Mouse (Mus musculus): ENCODE results near the gene Mmp9. TPM values are rescaled to one million over a fixed set of nuclear protein-coding genes. Genes with fewer than 3 reads are reported as not detected.

Gene Mmp9
- polyA plus RNA-seq, 1 experiment from 2014 or later = 23.8 TPM

DNA sequence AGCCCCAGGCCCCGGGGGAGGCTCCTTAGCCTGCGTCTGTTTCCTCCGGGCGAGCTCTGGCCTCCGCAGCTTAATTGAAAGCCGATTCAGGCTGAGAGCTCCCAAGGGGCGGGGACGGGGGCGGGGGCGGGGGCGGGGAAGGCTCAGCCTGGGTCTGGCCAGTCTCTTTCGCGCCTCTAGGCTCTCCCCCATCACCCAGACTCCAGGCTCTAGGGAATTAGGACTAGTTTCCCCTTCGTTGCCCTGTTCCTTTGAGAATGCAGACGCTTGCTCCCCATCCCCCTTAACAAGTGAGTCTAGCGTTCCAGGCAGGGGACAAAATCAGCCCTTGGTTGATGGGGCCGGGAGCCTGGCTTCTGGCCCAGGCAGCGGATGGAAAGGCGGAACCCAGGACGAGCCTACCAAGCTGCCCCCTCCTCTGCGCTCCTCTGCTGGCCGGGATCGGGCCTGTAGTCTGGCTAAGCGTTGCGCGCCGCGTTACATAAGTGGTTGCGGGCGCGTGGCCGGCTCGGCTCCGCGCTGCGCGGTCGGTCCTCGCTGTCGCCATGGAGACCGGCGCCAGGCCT, 30.1 kb downstream of the Mmp9 start:
- Histone ChIP-seq H3K4me1 (peaks cover 54% of the 10 kb centered on the region), H3K9me3 (replicated peaks) (no peaks in the 10 kb centered on the region), H3K36me3 (no peaks in the 10 kb centered on the region), H3K4me2 (peak overlapping the region; percentile 78), H3K27ac (replicated peaks) (peak overlapping the region; percentile 28; the same call in 1 of the 2 replicates), H3K9ac (replicated peaks) (peak overlapping the region; percentile 81), H3K27me3 (replicated peaks) (peaks cover 38% of the 10 kb centered on the region), H3K4me3 (replicated peaks) (peak overlapping the region; percentile 68)
- ATAC-seq (ENCODE audit: low FRiP score) = no peak
- WGBS = under 1% methylated on average over 42 of the region's 42 CpGs

DNA sequence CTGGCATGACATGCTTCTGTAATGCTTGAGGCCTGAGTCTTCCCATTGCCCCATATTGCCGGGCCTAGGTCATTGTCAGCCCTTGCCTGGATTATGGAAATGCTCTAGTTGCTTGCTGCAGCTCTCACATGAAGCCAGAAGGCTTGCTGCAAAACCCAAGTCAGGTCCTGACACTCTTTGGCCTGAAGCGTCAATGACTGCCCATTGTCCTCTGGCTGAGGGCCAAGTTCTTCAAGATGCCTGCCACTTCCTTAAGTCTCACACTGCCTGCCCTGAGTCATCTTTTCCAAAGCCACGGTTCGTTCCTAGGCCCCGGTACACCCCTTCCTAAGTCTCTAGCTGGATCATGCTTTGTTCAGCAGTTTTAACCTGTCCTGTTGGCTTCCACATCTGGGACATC, 32.1 kb downstream of the Mmp9 start:
- Histone ChIP-seq H3K36me3 (no peaks in the 10 kb centered on the region), H3K9ac (replicated peaks) (no peak overlapping the region), H3K27ac (replicated peaks) (no peak overlapping the region), H3K4me1 (peaks cover 59% of the 10 kb centered on the region), H3K4me3 (replicated peaks) (no peak overlapping the region), H3K9me3 (replicated peaks) (no peaks in the 10 kb centered on the region), H3K4me2 (no peak overlapping the region), H3K27me3 (replicated peaks) (peaks cover 30% of the 10 kb centered on the region)
- WGBS = 79% methylated on average over 5 of the region's 5 CpGs
- ATAC-seq (ENCODE audit: low FRiP score) = no peak

DNA sequence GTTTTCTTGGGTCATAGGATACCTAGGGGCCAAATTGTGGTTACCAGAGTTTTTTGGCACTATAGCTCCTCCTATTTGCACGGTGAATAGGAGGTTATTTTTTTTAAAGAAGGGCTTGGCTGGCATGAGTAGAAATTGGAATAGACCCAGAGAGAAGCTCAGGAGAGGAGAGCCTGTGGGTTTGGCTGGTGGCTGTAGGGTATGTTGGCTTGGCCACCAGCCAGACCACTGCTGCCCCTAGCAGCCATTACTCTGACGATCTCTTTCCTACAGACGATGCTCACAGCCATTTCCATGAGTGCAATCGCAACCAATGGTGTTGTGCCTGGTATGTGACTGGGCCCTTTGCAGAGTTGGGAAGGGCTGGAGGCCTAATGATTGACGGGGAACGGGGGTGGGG, 35.0 kb downstream of the Mmp9 start:
- Histone ChIP-seq H3K27me3 (replicated peaks) (peaks cover 17% of the 10 kb centered on the region; the same call in 1 of the 2 replicates), H3K9ac (replicated peaks) (no peak overlapping the region), H3K4me3 (replicated peaks) (no peak overlapping the region), H3K36me3 (peaks cover 8% of the 10 kb centered on the region), H3K27ac (replicated peaks) (no peak overlapping the region), H3K4me1 (peaks cover 31% of the 10 kb centered on the region), H3K9me3 (replicated peaks) (no peaks in the 10 kb centered on the region), H3K4me2 (no peak overlapping the region)
- no peak for ATAC-seq (ENCODE audit: low FRiP score)
- 54% methylated on average over 6 of the region's 6 CpGs for WGBS

DNA sequence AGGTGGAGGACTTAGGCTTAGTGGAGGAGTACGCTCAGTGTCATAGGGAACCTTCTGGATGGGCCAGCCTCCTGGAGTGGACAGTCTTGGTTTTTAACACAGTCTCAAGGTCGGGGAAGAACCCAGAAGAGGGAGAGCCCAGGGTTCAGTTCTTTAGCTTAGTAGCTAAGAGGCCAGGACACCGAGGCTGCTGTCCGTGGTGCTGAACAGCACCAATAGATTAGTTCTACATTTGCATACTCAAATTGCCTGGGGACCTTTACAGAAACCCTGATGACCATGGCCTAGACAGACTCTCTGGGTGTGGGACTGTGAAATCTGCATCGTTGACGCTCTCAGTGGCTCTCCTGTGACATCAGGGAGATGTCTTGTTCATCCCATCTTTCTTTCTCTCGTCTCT, 39.2 kb downstream of the Mmp9 start:
- peaks cover 26% of the 10 kb centered on the region for H3K36me3 ChIP-seq
- peaks cover 14% of the 10 kb centered on the region; the same call in 1 of the 2 replicates for H3K4me1 ChIP-seq
- H3K4me2 ChIP-seq = no peak overlapping the region
- no peak overlapping the region for H3K9ac ChIP-seq (replicated peaks)
- no peaks in the 10 kb centered on the region for H3K27me3 ChIP-seq (replicated peaks)
- 19% methylated on average over 7 of the region's 7 CpGs for WGBS
- no peak for ATAC-seq (ENCODE audit: low FRiP score)
- no peak overlapping the region for H3K27ac ChIP-seq (replicated peaks)
- no peaks in the 10 kb centered on the region for H3K9me3 ChIP-seq (replicated peaks)
- H3K4me3 ChIP-seq (replicated peaks) = no peak overlapping the region

DNA sequence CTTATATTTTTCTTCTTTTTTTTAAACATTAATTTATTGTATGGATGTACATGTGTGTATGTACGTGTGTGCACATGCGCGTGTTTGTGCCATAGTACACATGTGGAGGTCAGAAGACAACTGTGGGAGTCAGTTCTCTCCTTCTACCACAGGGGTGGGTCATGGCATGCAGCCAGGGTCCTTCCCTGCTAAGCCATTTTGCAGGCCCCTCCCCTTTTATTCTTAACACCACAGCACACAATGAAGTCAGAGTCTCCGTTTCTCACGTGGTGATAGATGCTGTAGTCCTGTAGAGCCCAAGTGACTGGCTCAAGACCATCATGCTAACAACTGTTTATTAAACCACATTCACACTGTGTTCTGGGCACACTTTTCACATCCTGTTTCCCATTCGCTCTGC, 45.4 kb downstream of the Mmp9 start:
- Histone ChIP-seq H3K36me3 (peaks cover 41% of the 10 kb centered on the region), H3K9me3 (replicated peaks) (no peaks in the 10 kb centered on the region), H3K4me3 (replicated peaks) (no peak overlapping the region), H3K4me2 (no peak overlapping the region), H3K27me3 (replicated peaks) (no peaks in the 10 kb centered on the region), H3K27ac (replicated peaks) (no peak overlapping the region), H3K4me1 (no peaks in the 10 kb centered on the region), H3K9ac (replicated peaks) (no peak overlapping the region)
- 77% methylated on average over 6 of the region's 6 CpGs for WGBS
- no peak for ATAC-seq (ENCODE audit: low FRiP score)

DNA sequence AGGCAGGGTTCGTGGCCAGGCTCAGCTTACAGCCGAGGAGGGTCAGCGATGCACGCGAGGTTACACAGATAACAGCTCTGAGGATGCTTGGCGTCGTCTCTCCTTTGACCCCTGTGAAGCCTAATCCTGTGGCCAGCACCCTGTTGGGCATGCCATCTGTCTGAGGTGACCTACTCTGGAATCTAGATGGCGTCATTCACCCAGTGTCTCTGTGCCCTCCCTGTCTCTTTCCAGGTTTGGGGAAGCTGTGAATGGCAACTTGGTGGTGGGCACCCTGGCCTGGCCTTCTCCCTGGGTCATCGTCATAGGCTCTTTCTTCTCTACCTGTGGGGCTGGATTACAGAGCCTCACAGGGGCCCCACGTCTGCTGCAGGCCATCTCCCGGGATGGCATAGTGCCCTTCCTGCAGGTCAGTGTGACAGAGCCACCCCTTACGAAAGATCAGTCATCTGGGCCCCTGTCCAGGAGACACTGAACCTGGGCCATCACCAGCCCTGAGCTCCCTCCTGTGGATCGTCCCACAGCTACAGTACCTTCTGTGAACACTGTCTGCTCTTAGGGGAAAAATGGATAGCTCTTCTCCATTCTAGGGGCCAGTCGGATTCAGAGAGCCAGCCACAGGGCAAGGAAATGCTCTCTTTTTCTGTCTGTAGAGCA, 45.9 kb downstream of the Mmp9 start:
- H3K27ac ChIP-seq (replicated peaks) = no peak overlapping the region
- no peak overlapping the region for H3K4me2 ChIP-seq
- H3K4me1 ChIP-seq = no peaks in the 10 kb centered on the region
- no peak for ATAC-seq (ENCODE audit: low FRiP score)
- no peak overlapping the region for H3K9ac ChIP-seq (replicated peaks)
- H3K4me3 ChIP-seq (replicated peaks) = no peak overlapping the region
- peaks cover 39% of the 10 kb centered on the region for H3K36me3 ChIP-seq
- no peaks in the 10 kb centered on the region; the same call in 1 of the 2 replicates for H3K27me3 ChIP-seq (replicated peaks)
- H3K9me3 ChIP-seq (replicated peaks) = no peaks in the 10 kb centered on the region
- WGBS = 80% methylated on average over 14 of the region's 14 CpGs

DNA sequence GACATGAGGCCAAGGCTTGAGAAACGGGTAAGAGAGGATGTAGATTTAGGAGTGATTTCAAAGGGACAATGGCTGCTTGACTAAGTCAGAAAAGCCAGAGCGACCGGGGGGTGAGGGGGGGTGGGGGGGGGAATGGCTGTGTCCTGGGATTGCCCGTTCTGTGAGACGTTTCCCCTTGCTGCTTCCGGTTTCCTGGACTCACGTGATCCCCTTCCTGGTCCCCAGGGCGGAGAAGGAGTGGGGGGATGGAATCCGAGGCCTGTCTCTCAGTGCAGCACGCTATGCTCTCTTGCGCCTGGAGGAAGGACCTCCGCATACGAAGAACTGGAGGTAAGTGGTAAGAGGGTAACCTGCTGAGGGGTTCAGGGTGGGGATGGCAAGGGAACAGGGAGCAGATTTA, 48.2 kb downstream of the Mmp9 start:
- Histone ChIP-seq H3K9me3 (replicated peaks) (no peaks in the 10 kb centered on the region), H3K36me3 (peaks cover 27% of the 10 kb centered on the region), H3K4me1 (no peaks in the 10 kb centered on the region), H3K27ac (replicated peaks) (no peak overlapping the region), H3K4me3 (replicated peaks) (no peak overlapping the region), H3K27me3 (replicated peaks) (no peaks in the 10 kb centered on the region; the same call in 1 of the 2 replicates), H3K9ac (replicated peaks) (no peak overlapping the region), H3K4me2 (no peak overlapping the region)
- ATAC-seq (ENCODE audit: low FRiP score) = no peak
- WGBS = 70% methylated on average over 13 of the region's 13 CpGs

DNA sequence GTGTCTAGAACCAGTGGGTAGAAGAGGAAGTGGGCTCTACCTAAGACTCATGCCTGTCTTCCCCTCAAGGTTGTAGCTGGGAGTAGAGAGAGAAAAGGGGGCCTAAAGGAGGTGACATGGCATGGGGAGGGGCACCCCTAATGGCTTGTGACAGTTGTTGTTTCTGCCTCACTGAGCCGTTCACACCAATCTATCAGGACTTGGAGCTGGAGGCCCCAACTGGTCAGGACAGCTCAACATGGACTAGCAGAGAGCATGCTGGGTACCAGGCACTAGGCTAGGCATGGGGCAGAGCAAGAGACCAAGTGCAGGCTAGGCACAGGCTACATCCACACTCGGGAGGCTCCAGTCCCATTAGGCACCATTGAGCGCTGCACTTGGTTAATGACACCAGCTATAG, 50.5 kb downstream of the Mmp9 start:
- no peak overlapping the region for H3K9ac ChIP-seq (replicated peaks)
- H3K27ac ChIP-seq (replicated peaks) = no peak overlapping the region
- H3K4me1 ChIP-seq = peaks cover 7% of the 10 kb centered on the region; the same call in 1 of the 2 replicates
- no peak for ATAC-seq (ENCODE audit: low FRiP score)
- H3K4me3 ChIP-seq (replicated peaks) = no peak overlapping the region
- H3K27me3 ChIP-seq (replicated peaks) = no peaks in the 10 kb centered on the region; the same call in 1 of the 2 replicates
- no peak overlapping the region for H3K4me2 ChIP-seq
- H3K36me3 ChIP-seq = peaks cover 32% of the 10 kb centered on the region
- H3K9me3 ChIP-seq (replicated peaks) = no peaks in the 10 kb centered on the region
- WGBS = 75% methylated on average over 3 of the region's 3 CpGs

DNA sequence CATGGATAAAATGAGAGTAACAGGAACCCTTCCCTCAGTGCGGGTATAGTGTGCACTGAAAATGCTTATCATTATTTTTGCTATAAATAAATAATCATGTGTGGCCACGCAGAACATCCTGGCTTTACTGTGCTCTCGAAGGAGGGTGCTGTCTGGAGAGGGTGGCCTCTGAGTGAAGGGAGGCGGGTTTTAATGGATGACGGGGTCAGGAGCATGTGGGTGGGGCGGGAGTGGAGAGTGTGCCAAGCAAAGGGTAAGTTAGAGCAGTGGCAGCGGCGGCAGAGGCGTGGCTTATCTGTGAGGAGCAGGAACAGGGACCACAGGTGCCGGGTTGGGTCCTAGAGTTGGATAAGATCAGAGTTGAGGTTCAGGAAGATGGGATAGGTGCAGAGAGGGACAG, 51.2 kb downstream of the Mmp9 start:
- Histone ChIP-seq H3K27ac (replicated peaks) (no peak overlapping the region), H3K36me3 (peaks cover 27% of the 10 kb centered on the region), H3K4me3 (replicated peaks) (no peak overlapping the region), H3K4me2 (no peak overlapping the region), H3K4me1 (peaks cover 8% of the 10 kb centered on the region; the same call in 1 of the 2 replicates), H3K9ac (replicated peaks) (no peak overlapping the region), H3K9me3 (replicated peaks) (no peaks in the 10 kb centered on the region), H3K27me3 (replicated peaks) (no peaks in the 10 kb centered on the region; the same call in 1 of the 2 replicates)
- ATAC-seq (ENCODE audit: low FRiP score) = no peak
- WGBS = 36% methylated on average over 10 of the region's 10 CpGs

DNA sequence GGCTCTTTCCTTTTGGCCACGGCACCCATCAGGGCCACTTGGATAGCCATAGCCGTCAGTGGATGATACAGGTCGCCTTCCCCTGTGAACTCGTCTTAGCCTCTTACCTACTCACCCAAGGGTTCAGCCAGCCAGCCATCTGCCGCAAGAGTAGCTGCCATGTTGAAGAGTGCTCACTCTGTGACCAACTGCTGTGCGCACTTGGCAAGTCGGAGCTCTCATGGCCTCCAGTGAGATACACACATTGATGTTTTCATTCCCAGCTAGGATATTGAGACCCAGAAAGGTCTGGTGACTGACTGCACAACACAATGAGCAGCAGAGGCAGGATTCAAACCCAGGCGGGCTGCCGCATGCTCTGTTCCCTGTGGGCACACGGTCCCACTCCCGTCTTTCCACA, 53.6 kb downstream of the Mmp9 start:
- Histone ChIP-seq H3K9me3 (replicated peaks) (no peaks in the 10 kb centered on the region), H3K27me3 (replicated peaks) (peaks cover 4% of the 10 kb centered on the region), H3K4me2 (no peak overlapping the region), H3K36me3 (peaks cover 27% of the 10 kb centered on the region), H3K4me1 (peaks cover 28% of the 10 kb centered on the region), H3K9ac (replicated peaks) (no peak overlapping the region), H3K4me3 (replicated peaks) (no peak overlapping the region), H3K27ac (replicated peaks) (no peak overlapping the region)
- no peak for ATAC-seq (ENCODE audit: low FRiP score)
- WGBS = 87% methylated on average over 11 of the region's 11 CpGs

DNA sequence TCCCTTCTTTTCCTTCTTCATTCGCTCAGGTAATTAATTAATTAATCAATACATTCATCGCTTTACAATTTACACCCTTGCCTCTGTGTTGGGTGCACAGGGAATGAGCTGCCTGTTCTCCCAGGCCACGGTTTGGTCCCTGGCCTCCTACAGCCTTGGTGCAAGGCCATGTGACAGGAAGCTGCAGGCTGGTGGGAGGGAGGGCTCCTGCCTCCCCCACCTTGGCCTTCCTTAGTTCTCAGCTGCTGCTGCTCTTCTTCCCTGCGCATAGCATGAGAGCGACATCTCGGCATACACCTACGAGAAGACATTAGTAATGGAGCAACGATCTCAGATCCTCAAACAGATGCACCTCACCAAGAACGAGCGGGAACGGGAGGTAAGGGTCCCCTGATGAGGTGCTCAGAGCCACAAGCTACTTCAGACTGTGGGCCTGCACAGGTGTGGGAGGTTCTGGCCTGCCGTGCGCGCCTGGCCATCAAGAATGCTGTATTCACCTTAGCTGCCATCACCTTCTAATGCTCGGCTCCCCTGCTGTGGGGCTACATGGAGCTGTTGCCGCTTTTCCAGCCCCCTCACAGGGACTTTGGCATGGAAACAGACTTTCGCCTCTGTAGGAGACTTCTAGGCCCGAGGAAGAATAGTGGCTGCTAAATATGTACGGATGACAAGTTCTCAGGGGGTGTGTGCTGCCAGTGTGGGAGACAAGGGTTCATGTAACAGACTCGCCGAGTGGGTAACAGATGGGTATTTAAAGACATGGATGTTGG, 54.3 kb downstream of the Mmp9 start:
- H3K4me2 ChIP-seq = no peak overlapping the region
- H3K36me3 ChIP-seq = peaks cover 29% of the 10 kb centered on the region
- H3K27me3 ChIP-seq (replicated peaks) = peaks cover 4% of the 10 kb centered on the region
- H3K9me3 ChIP-seq (replicated peaks) = no peaks in the 10 kb centered on the region
- peaks cover 28% of the 10 kb centered on the region for H3K4me1 ChIP-seq
- H3K27ac ChIP-seq (replicated peaks) = no peak overlapping the region
- 63% methylated on average over 21 of the region's 21 CpGs for WGBS
- no peak for ATAC-seq (ENCODE audit: low FRiP score)
- no peak overlapping the region for H3K9ac ChIP-seq (replicated peaks)
- no peak overlapping the region for H3K4me3 ChIP-seq (replicated peaks)

DNA sequence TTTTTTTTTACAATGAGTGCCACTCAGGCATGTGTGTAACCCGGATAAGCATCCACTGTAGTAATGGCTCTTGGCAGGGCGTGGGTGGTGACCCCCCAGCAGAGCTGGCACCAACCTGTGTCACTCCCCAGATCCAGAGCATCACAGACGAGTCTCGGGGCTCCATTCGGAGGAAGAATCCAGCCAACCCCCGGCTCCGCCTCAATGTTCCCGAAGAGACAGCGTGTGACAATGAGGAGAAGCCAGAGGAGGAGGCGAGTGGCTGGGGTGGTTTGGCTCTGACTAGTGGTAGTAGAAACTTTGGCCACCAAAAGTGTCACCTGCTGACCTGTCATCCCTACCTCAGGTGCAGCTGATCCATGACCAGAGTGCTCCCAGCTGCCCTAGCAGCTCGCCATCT, 55.4 kb downstream of the Mmp9 start:
- WGBS = 73% methylated on average over 11 of the region's 11 CpGs
- ATAC-seq (ENCODE audit: low FRiP score) = no peak
- Histone ChIP-seq H3K4me3 (replicated peaks) (no peak overlapping the region), H3K4me1 (peaks cover 28% of the 10 kb centered on the region), H3K4me2 (no peak overlapping the region), H3K36me3 (peaks cover 41% of the 10 kb centered on the region), H3K27ac (replicated peaks) (no peak overlapping the region), H3K27me3 (replicated peaks) (peaks cover 4% of the 10 kb centered on the region), H3K9me3 (replicated peaks) (no peaks in the 10 kb centered on the region), H3K9ac (replicated peaks) (no peak overlapping the region)

All from neural tube, embryonic 15.5 days (tissue).